Mouse (Mus musculus): Measurements from ENCODE around the gene Sh2b1.

DNA sequence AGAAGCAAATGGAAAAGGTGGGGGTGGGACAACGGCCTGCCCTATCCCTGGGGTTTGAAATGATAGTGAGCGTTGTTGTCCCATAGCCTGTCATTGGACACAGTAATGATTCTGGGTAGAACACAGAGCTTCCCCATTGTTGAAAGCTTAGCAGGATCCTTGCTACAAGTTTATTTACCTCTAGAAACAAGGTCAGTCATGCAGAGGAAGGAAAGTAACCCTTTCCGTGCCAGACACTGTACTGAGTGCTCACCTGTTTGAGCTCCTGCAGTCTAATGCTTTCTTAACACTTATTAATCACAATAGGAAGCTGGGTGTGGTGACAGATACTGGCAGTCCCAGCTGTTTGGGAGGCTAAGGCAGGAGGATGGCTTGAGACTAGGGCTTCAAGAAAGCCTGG, 39.4 kb downstream of the Sh2b1 start:
- TF ChIP-seq CTCF (IDR thresholded peaks at IDR 0.05; ENCODE audit: low read depth, low read length), result no peak
- TF ChIP-seq TAL1 (conservative IDR thresholded peaks at IDR 0.05; ENCODE audit: low read depth, low read length), result no peak
- TF ChIP-seq GATA1 (IDR thresholded peaks at IDR 0.05; ENCODE audit: borderline replicate concordance, low read length), result no peak
- no peak for TF ChIP-seq POLR2AphosphoS5 (IDR thresholded peaks at IDR 0.05; ENCODE audit: insufficient replicate concordance, low read depth, low read length)
- no peak for TF ChIP-seq GATA2 (IDR thresholded peaks at IDR 0.05; ENCODE audit: borderline replicate concordance, low read depth, low read length)
